Mouse (Mus musculus) spleen, embryonic (tissue): ENCODE measurements at regions not wholly inside any gene's neighbourhood (a gene's known extent, or its start where the extent isn't known, plus 50 kb on each side); places are given as distances from the start of the nearest gene placed in this dataset.

Experiments
- CTCF ChIA-PET: fragments of 350-600 bp; sonication (Branson Sonifier 250); formaldehyde crosslinking; loops from one replicate; lab custom pipeline; 2022; lab: Charles Lee

- CTCF ChIA-PET: no interaction called here
These were observed 418.0 kb upstream of the 9430069I07Rik start for GRCm38 (mm10) chr15:34775714-34776113.

- CTCF ChIA-PET: no interaction called here
These were observed 394.1 kb upstream of the 9430069I07Rik start for GRCm38 (mm10) chr15:34751746-34752145.

GRCm38 (mm10) chr15:34751021-34751420 is 393.3 kb upstream of the 9430069I07Rik start:
- CTCF ChIA-PET: no interaction called here

- CTCF ChIA-PET: interaction anchor here (0.7 kb wide), 1 partner anchor 144 kb away, joined by 4 read pairs; no protein-coding TSS in a partner anchor
These were observed 389.4 kb upstream of the 9430069I07Rik start for GRCm38 (mm10) chr15:34747111-34747510.

DNA sequence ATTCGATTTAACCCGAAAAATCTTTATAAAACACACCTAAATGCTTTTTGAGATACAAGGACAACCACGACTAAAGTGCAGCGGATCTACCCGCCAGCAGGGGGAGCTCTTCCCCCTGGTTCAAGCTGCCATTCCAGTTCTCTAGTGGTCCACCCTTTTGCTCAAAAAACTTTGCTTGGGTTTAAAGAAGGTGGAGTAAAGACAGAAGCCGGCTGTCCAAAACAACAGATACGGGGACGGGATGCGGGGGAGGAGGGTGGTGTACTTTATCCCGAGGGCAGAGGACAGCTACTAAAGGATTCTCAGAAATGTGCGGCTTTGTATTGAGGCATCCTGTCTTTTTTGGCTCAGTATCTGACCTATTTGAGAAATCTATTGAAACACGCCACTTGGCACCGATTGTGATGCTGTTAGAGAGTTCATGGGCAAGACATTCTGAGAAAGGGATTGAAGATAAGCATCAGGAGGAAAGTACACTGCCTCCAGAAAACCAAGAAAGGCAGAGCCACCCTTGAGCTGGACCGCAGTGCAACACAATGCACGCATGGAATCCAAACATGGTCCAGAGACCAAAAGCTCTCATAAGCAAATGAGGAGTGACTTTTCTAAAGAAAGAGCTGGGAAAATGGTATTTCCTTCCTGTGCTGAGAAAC is 385.6 kb upstream of the 9430069I07Rik start:
- CTCF ChIA-PET: interaction anchor here (0.7 to 1.0 kb wide), 2 partner anchors 31 to 148 kb away, joined by 3 to 7 read pairs; no protein-coding TSS in a partner anchor

DNA sequence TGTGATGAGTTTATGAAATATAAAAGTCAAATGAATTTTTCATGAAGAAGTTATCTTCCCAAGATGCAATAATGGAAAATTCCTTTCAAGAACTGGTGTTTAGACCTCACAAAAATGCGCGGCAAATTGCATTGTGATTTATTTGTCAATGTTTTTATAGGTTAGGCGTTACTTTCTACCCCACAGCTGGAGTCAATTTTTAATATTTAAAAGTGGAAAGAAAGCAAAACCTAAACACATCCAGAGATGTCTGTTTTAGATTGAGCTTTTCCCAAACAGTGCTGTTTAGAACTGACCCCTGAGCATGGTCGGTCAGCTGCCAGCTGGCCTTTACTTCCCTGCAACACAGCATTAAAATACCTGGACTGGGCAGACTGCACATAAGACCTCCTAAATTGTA is 383.8 kb upstream of the 9430069I07Rik start:
- CTCF ChIA-PET: interaction anchor here (0.5 to 1.3 kb wide), 3 partner anchors 41 to 662 kb away, joined by 3 to 6 read pairs (median 4); no protein-coding TSS in a partner anchor
